Mouse (Mus musculus): ENCODE results near the gene Abhd10. TPM values are rescaled to one million over a fixed set of nuclear protein-coding genes. Genes with fewer than 3 reads are reported as not detected.

Abhd10 gene
- polyA plus RNA-seq, 1 experiment from 2014 or later: 34.1 TPM

DNA sequence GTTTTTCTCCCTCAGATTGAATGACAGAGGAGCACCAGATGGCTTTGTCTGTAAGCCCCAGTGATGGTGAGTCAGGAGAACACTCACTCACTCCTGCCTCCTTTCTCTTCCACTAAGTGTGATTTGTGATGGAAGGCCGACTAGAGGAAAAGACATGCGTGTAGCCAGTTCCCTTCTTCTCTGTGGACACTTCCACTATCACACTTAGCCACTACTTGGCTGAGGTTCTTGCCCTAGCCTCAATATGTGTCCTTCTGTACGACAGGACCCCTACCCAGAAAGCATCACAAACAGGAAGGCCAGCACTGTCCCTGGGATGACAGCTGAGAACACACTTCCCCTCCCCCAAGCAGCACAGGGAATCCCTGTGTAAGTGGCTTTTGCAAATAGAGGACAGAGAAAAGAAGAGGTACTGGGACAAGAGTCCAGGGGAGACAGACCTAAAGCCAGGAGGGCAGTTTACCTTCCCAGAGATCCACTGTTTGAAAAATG lies 20.2 kb downstream of the Abhd10 start:
- H3K36me3 ChIP-seq: peaks cover 9% of the 10 kb centered on the region
- no peak overlapping the region for H3K27ac ChIP-seq
- no peak for DNase-seq (ENCODE audit: low spot score)
- H3K4me3 ChIP-seq: no peak overlapping the region
- no peaks in the 10 kb centered on the region for H3K27me3 ChIP-seq (ENCODE audit: insufficient read depth, poor library complexity, severe bottlenecking)
- no peaks in the 10 kb centered on the region for H3K9me3 ChIP-seq
- H3K4me1 ChIP-seq: peaks cover 21% of the 10 kb centered on the region
- WGBS: 68% methylated on average over 3 of the region's 3 CpGs

DNA sequence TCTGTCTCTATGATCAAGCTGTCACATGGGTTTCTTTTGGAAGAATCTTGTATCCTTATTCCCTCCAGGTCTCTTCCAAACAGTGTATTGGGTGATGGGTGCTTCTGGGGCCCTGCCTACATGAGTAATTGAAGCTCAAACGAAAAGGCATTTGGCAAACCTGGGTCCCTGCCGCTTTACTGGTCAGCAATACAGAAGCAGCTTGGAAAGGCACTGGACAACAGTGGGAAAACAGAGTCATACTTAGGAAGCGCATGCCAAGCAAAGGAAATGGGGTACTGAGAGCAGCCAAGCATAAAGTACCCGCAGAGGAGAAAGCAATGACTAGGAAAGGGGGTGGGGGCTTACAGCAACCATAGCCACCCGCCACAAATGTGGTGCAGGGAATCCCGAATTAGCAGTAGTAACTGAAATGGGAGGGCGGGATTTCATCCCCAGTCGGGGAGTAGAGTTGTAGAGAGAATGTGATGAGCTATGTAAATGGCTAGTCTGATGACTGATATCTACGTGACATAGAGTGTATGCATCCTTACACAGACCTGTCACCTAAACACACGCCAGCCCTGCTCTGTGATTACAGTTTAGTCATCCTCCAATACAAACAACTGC lies 22.6 kb downstream of the Abhd10 start:
- no peaks in the 10 kb centered on the region for H3K9me3 ChIP-seq
- H3K36me3 ChIP-seq: peaks cover 18% of the 10 kb centered on the region
- no peak for DNase-seq (ENCODE audit: low spot score)
- H3K27ac ChIP-seq: no peak overlapping the region
- peaks cover 21% of the 10 kb centered on the region for H3K4me1 ChIP-seq
- WGBS: 80% methylated on average over 10 of the region's 10 CpGs
- H3K4me3 ChIP-seq: no peak overlapping the region
- no peaks in the 10 kb centered on the region for H3K27me3 ChIP-seq (ENCODE audit: insufficient read depth, poor library complexity, severe bottlenecking)

DNA sequence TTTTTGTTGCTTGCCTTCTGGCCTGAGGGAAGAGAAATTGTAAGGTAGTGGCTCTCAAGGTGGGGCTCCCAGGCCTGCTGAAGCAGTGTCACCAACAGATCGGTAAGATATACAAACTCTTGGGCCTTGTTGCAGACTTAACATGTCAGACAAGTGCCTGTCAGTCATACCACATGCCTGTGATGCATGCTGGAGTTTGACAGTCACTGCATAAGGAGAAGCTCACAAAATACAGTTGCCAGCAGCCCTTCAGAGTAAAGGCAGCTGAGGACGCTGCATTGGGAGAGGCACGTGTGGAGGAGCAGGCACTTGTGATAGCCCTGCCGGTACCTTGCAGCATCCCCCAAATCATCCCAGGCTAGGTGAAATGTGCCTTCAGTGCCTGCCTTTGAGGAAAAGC lies 24.5 kb downstream of the Abhd10 start:
- WGBS: 87% methylated on average over 4 of the region's 4 CpGs
- no peak for DNase-seq (ENCODE audit: low spot score)
- Histone ChIP-seq H3K9me3 (no peaks in the 10 kb centered on the region), H3K4me3 (no peak overlapping the region), H3K27ac (no peak overlapping the region), H3K4me1 (0 out of 2 replicates have a peak, but pooled peaks cover 7% of the 10 kb centered on the region), H3K27me3 (ENCODE audit: insufficient read depth, poor library complexity, severe bottlenecking) (no peaks in the 10 kb centered on the region), H3K36me3 (peaks cover 18% of the 10 kb centered on the region)

DNA sequence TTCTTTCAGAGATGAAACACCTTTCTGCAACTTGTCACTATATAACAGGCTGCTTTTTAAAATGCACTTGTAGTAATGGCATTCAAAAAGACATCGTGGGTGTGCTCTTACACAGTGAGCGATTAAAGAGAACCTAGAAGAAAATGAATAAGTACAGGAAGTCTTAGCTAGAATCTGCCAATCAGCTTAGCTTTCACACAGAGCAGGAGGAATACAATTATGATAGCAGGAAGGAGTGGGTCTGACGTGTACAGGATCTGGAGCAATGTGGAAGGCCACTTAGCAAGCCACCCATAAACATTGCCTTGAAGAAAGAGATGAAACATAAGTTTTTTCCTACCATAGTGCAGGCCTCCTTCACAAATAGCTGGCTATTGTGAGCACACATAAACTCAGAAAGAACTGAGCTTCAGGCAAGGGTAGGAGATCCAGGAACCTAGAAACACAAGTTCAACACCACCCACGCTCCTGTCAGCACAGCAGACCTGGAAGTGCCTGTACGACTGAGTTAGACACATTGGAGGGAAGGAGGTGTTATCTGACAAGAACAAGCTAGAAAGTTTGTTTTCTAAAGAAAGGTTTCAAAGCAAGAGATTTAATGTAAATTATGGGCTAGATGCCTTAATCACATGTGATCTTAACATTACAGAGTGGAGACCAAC lies 28.1 kb downstream of the Abhd10 start:
- 74% methylated on average over 5 of the region's 5 CpGs for WGBS
- H3K27ac ChIP-seq: no peak overlapping the region
- DNase-seq (ENCODE audit: low spot score): no peak

DNA sequence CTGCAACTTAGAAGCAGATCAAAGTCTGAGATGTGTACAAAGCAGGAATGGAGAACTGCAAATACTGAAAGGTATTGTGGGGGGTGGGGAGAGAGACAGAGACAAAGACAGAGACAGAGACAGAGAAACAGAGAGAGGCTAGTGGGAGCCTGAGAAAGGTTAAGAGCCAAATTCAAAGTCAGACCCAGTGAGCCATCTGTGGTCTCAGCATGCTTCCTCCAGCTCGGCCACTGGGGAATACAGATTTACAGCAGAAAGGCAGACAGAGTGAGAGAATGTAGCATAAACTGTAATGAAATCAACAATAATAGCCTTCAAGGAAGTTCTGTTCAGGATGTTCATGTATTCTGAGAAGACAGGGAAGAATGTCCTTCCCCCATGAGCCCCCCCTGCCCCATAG lies 28.9 kb downstream of the Abhd10 start:
- DNase-seq (ENCODE audit: low spot score): no peak
- Histone ChIP-seq H3K36me3 (peaks cover 18% of the 10 kb centered on the region), H3K27ac (no peak overlapping the region), H3K4me3 (no peak overlapping the region), H3K4me1 (no peaks in the 10 kb centered on the region), H3K27me3 (ENCODE audit: insufficient read depth, poor library complexity, severe bottlenecking) (no peaks in the 10 kb centered on the region), H3K9me3 (no peaks in the 10 kb centered on the region)
- 78% methylated on average over 1 of the region's 1 CpGs for WGBS

More for the DNA sequence above, 28.1 kb downstream of the Abhd10 start:
- H3K36me3 ChIP-seq: peaks cover 18% of the 10 kb centered on the region
- H3K27me3 ChIP-seq (ENCODE audit: insufficient read depth, poor library complexity, severe bottlenecking): no peaks in the 10 kb centered on the region
- H3K9me3 ChIP-seq: no peaks in the 10 kb centered on the region
- no peak overlapping the region for H3K4me3 ChIP-seq
- H3K4me1 ChIP-seq: no peaks in the 10 kb centered on the region

DNA sequence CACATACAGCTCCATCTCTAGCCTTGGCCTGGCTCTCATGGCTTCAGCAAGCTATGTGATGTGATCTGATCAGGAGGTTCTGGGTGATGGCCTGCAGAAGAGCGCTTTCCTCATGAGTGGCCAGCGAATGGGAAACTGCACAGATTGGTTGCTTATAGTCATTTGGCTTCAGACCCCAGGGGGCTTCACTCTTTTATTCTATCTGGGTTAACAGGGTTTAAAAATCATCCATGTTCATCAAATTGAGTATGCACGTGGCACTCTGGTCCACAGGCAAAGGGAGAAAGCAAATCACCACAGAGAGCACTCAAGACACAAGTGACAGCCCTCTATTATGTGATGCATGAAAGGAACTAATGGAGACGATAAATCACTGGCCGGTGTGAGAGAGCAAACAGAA lies 29.5 kb downstream of the Abhd10 start:
- DNase-seq (ENCODE audit: low spot score): no peak
- 92% methylated on average over 5 of the region's 5 CpGs for WGBS
- H3K36me3 ChIP-seq: peaks cover 12% of the 10 kb centered on the region
- H3K27ac ChIP-seq: no peak overlapping the region
- no peaks in the 10 kb centered on the region for H3K9me3 ChIP-seq
- H3K4me1 ChIP-seq: no peaks in the 10 kb centered on the region
- H3K27me3 ChIP-seq (ENCODE audit: insufficient read depth, poor library complexity, severe bottlenecking): no peaks in the 10 kb centered on the region
- no peak overlapping the region for H3K4me3 ChIP-seq

DNA sequence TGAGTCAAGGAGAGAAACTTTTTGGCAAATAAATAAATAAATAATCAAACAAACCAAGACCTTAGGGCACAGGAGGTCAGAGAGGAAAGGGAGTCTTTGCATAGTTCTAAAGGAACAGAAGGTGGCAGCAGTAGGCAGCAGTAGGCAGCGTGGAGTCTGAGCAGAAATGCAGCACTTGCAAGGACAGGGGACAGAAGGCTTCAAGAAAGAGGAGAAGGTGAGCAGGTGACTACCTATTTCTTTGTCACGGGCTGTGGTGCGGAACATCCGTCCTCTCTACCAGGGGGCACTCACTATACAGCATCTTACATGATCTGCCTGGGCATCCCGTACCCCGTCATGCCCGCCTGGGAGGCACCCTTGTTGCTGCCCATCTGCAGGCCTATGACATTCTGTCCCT lies 31.5 kb downstream of the Abhd10 start:
- Histone ChIP-seq H3K4me1 (no peaks in the 10 kb centered on the region), H3K36me3 (peaks cover 4% of the 10 kb centered on the region; the same call in 1 of the 2 replicates), H3K27ac (no peak overlapping the region), H3K4me3 (no peak overlapping the region), H3K9me3 (no peaks in the 10 kb centered on the region), H3K27me3 (ENCODE audit: insufficient read depth, poor library complexity, severe bottlenecking) (no peaks in the 10 kb centered on the region)
- no peak for DNase-seq (ENCODE audit: low spot score)
- WGBS: 67% methylated on average over 7 of the region's 7 CpGs

DNA sequence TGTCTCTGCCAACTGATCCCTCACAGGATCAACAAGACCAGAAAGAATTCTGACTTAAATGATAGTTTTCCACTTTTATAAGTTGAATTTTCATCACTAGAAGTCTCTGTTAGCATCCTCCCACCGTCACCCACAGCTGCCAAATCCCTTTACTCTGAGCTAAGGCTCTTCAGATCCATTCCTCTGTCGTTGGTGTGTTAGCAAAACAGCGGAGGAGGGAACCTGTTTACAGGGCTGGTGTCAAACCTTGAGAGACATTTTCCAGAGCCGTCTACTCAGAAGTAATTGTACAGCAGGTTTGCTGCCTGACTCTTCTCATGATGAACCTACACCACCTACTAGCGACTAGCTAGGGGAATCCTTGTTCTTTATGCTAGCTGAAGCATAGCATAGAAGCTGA lies 43.5 kb downstream of the Abhd10 start:
- Histone ChIP-seq H3K4me3 (no peak overlapping the region), H3K9me3 (no peaks in the 10 kb centered on the region), H3K27me3 (ENCODE audit: insufficient read depth, poor library complexity, severe bottlenecking) (no peaks in the 10 kb centered on the region), H3K27ac (no peak overlapping the region), H3K4me1 (no peaks in the 10 kb centered on the region), H3K36me3 (no peaks in the 10 kb centered on the region)
- 53% methylated on average over 5 of the region's 5 CpGs for WGBS
- no peak for DNase-seq (ENCODE audit: low spot score)

DNA sequence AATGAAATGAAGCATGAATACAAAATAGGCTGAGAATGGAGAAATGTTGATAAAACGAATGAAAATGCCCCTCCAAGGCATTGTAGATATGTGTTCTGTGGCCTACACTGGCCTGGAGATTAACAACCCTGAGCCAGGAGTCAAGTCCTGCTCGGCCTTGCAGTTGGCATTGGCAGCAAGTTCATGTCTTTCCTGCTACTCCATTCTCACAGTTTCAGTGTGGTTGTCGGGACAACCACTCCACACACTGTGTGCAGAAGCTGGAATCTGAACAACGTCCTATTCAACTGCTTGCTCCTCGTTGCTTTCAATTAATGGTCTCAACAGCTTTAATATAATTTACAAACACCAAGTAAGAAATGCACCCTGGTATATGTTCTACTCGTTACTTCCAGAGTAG lies 44.8 kb downstream of the Abhd10 start:
- Histone ChIP-seq H3K36me3 (no peaks in the 10 kb centered on the region), H3K27ac (no peak overlapping the region)
- 83% methylated on average over 6 of the region's 6 CpGs for WGBS

DNA sequence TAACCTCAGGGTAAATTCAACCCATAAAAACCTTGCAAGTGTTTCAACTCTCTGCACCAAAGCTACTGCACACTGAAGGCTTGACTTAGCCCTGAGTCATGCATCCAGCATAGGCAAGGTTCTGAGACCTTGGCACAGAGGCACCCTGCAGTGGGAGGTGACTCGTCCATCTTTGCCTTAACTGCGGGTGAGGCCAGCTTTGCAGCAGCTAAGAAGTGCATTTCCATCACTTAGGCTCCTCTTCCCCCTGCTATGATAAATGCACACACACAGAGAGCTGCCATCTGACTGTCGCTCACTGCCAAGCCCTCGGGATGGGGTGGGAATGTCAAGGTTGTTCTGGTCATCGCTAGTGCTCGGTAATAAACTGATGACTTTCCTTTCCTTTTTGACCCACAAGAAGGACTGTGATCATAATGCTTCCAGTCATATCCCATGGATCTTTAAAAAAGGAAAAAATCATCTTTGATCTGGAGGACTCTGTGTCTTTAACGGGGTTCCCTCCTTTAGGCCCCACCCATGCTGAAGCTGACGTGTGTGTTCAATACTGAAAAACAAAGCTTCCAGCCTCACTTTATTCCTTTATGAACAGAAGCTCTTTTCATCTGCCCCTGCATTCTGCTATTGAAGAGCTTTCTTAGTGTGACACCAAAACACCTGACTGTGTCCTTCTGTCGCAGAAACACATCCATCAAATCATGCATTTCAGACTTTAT lies 47.2 kb downstream of the Abhd10 start:
- H3K27ac ChIP-seq: no peak overlapping the region
- no peaks in the 10 kb centered on the region for H3K36me3 ChIP-seq
- H3K27me3 ChIP-seq (ENCODE audit: insufficient read depth, poor library complexity, severe bottlenecking): no peaks in the 10 kb centered on the region
- DNase-seq (ENCODE audit: low spot score): no peak
- H3K4me1 ChIP-seq: no peaks in the 10 kb centered on the region
- H3K4me3 ChIP-seq: no peak overlapping the region
- H3K9me3 ChIP-seq: no peaks in the 10 kb centered on the region
- 78% methylated on average over 9 of the region's 9 CpGs for WGBS

More for the DNA sequence above, 44.8 kb downstream of the Abhd10 start:
- Histone ChIP-seq H3K4me1 (no peaks in the 10 kb centered on the region), H3K4me3 (no peak overlapping the region), H3K27me3 (ENCODE audit: insufficient read depth, poor library complexity, severe bottlenecking) (no peaks in the 10 kb centered on the region), H3K9me3 (no peaks in the 10 kb centered on the region)
- no peak for DNase-seq (ENCODE audit: low spot score)

DNA sequence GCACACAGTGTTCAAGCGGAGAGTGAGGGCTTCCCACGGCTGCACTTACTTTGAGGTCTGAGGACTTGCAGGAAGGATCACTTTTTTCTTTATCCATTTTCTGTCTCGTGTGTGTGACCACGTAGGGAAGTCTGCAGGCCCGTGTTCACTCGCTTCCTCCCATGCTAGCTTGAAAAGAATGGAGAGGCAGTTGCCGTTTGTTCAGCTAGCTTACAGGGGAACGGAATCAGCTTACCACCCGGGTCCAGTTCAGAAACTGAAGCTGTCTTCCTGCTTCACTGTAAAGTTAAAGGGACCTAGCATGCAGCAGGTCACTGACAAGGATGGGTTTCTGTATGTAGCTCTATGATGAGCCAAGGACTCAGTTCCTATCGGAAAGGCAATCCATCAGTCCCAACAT lies 49.2 kb downstream of the Abhd10 start, which contains the start of gene Tmprss7:
Tmprss7 (minus strand) TSS at position 101 of the 400 bp plus-strand sequence.
- WGBS: 73% methylated on average over 10 of the region's 10 CpGs
- H3K4me1 ChIP-seq: no peaks in the 10 kb centered on the region
- no peak for DNase-seq (ENCODE audit: low spot score)
- H3K27me3 ChIP-seq (ENCODE audit: insufficient read depth, poor library complexity, severe bottlenecking): no peaks in the 10 kb centered on the region
- no peaks in the 10 kb centered on the region for H3K36me3 ChIP-seq
- H3K4me3 ChIP-seq: no peak within 1 kb of the TSS
- no peak within 1 kb of the TSS for H3K27ac ChIP-seq
- H3K9me3 ChIP-seq: no peaks in the 10 kb centered on the region

DNA sequence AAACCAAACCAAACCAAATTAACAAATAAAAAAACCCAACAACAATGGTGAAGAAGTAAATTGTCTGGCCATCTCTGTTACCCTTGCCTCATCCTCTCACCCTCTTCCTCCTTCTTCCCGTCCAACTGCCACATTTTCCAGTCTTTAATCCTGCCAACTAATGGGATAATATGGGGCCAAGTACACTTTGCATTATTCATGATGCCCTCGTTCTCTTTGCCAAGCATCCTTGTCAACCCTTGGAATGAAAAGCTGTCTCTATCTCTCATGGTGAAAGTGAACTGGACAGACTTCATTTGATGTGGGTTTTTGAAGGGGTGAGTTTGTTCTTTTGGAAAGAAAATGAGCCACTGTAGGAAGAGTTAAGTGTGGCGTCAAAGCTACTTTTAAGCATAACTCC lies 49.9 kb downstream of the Abhd10 start:
- Histone ChIP-seq H3K4me3 (no peak overlapping the region), H3K27me3 (ENCODE audit: insufficient read depth, poor library complexity, severe bottlenecking) (no peaks in the 10 kb centered on the region), H3K4me1 (no peaks in the 10 kb centered on the region), H3K27ac (no peak overlapping the region), H3K36me3 (no peaks in the 10 kb centered on the region), H3K9me3 (no peaks in the 10 kb centered on the region)
- no peak for DNase-seq (ENCODE audit: low spot score)
- WGBS: 75% methylated on average over 3 of the region's 3 CpGs

DNA sequence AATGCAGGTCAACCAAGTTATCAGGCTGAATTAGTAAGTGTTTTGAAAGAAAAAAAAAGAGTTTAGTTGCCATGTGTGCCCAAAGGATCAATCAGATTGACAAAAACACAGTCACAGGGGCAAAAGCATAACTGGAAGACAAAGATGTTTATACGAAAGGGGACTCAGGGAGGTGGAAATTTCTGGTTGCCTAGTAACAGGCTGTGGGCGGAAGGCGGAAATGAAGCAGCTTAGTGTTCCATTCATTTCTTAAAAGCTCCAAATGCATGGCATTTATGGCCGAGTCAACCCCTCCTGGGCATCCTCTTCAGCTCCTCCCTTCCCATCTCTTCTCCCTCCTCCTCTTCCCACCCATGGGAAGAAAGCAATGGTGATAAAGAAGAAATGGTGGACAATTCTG lies 52.6 kb downstream of the Abhd10 start:
- 61% methylated on average over 4 of the region's 4 CpGs for WGBS
- Histone ChIP-seq H3K4me3 (no peak overlapping the region), H3K36me3 (no peaks in the 10 kb centered on the region), H3K4me1 (no peaks in the 10 kb centered on the region), H3K27ac (no peak overlapping the region), H3K27me3 (ENCODE audit: insufficient read depth, poor library complexity, severe bottlenecking) (no peaks in the 10 kb centered on the region), H3K9me3 (no peaks in the 10 kb centered on the region)
- DNase-seq (ENCODE audit: low spot score): no peak
